Mouse (Mus musculus) urinary bladder, postnatal 14 days (tissue): ENCODE measurements around the gene Kif14.
"Not testable (repeated sequence)": the region's sequence is repeated elsewhere in the genome, so short reads cannot be mapped to it uniquely, and the experiment has no call there.

ENCODE experiments used
- DNase-seq: peaks from one replicate; pipeline ENCODE4 v3.0.0; 2021; ENCODE audit warnings: low spot score

Kif14 gene

DNA sequence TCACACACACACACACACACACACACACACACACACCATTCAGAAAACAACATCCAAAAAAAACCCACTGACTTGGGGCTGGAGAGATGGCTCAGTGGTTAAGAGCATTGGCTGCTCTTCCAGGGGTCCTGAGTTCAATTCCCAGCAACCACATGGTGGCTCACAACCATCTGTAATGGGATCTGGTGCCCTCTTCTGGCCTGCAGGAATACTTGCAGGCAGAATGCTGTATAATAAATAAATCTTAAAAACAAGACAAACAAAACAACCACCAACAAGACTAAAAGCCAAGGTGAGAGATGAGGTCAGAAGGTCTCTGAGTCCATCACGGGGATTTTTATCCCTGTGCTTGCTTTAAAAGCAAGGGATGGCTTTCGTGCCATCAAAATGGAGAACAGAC lies 90.5 kb downstream of the Kif14 start:
- not testable (repeated sequence) for DNase-seq

GRCm38 (mm10) chr1:136557436-136557835 lies 91.3 kb downstream of the Kif14 start:
- no peak for DNase-seq

DNA sequence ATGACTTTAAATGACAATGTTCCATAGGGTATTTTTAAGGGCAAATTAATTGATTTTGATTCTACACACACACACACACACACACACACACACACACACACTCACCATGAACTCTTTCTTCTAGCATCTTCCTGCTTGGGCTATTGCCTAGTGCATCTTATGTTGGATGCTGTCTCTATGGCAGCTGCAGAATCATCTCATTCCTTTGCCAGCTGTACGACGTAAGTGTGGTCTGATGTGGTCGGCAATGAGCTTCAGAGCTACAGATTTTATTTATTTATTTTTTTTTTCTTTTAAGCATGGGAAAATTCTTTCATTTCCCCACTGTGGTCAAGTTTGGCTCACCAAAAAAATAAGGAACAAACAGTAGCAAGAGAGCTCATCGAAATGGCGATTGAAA lies 92.6 kb downstream of the Kif14 start:
- no peak for DNase-seq

DNA sequence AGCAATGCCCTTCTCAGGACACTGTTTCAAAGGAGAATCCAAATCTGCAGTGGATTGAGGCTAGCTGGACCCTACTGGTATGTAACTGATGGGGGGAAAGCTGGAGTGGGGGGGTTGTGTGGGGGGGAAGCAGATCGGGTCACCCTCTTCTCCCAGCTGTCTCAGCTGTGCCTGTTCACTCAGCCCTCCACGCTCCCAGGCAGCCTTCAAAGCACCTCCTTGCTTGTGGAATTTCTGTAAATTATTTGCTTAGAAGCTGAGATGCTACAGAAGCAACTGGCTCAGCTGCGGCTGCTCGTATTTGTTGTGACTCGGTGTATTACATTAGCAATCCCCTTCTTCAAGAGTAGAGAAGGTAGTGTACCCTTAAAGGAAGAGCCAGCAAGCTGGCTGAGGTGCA lies 93.1 kb downstream of the Kif14 start:
- DNase-seq, result no peak

DNA sequence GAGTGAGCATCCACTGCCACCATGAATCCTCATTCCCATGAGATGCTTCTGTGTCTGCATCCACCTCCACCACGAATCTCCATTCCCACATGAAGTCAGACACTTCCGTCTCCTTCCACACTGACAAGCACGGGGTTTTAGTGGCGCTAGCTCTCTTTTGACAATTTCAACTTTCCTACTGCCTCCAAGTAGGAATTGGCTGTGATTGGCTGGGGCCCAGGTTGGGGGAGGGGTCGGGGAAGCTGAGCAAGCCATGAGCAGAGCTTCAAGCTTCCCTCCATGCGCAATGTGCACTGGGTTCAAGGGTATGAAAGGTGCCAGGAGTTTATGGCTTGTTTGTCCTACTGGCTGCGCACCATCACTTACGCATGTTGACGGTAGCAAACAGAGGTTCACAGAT lies 93.6 kb downstream of the Kif14 start:
- DNase-seq, result no peak

DNA sequence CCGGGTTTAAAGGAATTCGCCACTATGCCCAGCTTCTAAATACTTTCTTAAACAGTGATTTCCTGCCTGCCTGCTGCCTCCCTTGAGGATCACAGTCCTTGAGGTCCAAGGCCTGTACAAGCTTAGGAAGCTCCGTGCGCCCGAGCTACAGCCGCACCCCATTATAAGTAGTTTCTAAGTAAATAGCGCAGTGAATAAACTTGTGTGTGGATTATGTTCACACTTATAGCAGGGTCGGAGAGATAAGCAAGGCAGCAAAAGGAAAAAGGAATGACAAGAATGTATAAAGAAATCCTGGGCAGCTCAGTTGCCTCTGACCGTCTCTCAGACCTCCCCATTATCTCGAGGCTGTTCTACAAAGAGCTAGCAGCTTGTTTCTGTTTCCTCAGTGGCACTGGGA lies 95.7 kb downstream of the Kif14 start:
- no peak for DNase-seq

- DNase-seq, result no peak
Measured at GRCm38 (mm10) chr1:136563149-136563548, 97.0 kb downstream of the Kif14 start.

DNA sequence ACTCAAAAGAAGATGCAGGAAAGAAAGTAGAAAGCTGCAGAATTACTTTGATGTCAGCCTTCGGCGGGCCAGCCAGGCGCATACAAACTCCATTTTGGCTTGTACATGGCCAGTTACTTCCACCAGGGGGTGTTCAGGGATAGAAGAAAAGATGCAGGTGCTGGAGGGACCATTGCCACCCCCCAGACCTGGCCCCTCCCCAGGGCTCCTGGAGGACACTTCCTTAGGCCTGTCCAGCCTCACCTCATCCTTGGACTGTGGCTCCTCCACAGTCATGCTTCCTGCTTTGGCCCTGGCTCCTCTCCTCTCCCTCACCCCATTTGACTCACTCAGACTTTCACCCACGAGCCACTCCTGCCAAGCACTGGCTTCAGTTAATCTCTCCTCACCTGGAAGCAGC lies 98.8 kb downstream of the Kif14 start:
- DNase-seq, result no peak

DNA sequence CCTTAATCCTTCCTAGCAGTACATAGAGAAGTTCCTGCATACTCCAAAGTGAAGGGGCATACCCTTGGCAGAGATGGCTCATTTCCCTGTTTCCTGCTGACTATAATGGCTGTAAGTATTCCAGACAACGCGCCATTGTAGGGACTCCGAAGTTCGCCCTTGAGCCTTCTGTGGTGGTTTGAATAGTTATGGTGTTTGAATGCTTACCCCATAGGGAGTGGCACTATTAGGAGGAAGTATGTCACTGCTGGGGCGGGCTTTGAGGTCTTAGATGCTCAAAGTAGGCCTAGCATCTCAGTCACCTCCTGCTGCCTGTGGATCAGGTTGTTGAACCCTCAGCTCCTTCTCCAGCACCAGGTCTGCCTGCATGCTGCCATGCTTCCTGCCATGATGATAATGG lies 100.2 kb downstream of the Kif14 start:
- DNase-seq, result no peak

DNA sequence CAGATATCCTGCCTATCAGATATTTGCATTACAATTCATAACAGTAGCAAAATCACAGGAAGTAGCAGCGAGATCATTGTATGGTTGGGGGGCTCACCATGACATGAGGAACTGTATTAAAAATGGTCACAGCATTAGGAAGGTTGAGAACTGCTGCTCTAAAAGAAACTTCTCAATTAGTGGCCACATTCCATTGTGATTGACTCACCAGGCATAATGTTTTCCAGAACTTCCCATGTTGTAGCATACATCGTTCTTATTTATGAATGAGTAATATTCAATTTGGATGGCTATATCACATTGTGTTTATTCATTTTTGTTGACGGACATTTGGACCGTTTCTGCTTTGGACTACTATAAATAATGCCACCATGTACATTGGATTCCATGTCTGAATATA lies 101.5 kb downstream of the Kif14 start:
- no peak for DNase-seq

DNA sequence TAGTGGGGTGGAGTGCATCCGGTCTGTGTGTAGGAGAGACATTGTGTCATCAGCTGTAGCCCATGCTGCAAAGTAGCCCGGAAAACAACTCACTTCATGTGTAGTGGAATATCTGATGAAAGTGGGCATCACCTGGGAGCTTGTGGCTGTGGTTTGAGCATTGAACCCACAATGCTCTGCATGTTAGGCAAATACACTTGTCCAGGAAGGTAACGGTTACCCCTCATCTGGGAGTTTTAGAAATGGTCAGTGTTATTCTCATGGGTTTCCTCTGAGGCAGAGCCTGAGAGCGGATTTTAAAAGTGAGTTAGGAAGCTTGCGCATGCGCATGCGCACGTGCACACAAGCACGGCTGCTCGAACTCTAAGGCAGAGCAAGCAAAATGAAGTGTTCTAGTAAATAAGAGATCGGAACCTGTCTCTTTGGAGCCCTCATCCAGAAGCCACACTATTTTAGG lies 102.6 kb downstream of the Kif14 start:
- DNase-seq, result no peak

DNA sequence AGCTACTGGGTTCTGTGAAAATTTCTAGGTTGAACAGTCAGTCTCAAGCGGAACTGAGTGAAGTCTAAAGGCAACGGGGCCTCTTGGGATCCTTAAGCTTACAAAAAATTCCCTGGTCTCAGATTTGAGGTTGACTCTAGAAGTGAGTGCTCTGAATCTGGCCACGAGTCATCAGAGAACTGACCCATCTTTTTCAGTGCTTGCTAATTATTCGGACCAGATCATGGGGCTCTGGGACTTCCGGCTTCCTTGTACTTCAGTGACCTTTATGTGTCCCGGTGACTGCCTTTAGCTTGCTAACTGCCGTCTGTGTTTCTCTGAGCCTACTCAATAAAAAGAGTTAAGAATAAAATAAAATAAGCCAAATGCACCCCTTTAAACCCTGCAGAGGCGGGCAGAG lies 103.1 kb downstream of the Kif14 start:
- no peak for DNase-seq

DNA sequence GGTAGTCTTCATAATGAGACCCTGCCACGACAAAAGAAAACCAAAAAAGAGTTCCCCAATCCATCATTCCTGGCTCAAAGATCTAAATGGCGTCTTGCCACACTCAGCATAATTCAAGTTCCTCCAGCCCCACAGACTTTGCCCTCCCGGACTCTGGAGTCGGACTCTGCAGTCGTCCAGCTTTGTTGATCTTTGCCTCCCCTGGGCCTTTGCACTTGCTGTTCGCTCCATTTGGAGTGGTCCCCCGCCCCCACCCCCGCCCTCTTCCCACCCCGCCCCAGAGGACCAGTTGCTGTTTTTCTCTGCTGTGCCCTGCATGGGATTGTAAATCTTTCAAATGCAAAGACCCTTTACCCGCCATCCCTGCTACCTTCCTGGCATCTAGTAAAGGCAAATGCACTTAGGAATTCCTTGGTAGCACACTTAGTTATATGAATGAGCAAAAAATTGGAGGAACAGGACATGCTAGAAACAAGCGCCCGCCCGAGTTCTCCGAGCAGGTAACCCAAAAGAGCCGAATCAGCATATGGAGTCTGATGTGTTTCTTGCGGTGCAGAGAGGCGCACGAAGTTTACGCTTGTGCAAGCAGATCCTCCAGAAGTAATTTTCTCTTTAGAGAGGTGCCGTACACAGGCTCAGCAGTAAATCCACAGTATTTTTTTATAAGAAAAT lies 103.6 kb downstream of the Kif14 start:
- no peak for DNase-seq

DNA sequence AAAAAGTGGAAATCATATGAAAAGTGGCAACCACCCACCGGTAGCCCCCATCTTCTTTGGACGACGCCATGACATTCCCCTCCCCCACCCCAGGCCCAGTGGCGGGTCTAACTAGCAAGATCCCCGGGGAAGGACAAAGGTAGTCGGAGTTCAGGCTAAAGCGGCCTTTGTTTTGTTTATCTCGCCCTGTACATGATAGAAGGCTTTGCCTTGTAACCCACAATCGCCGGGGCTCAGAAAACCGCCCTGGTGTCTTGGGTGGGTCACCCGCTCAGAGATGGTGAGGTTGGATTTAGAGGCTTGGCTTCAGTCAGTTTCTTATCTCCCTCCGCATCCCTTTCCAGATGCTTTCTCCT lies 104.1 kb downstream of the Kif14 start:
- no peak for DNase-seq

DNA sequence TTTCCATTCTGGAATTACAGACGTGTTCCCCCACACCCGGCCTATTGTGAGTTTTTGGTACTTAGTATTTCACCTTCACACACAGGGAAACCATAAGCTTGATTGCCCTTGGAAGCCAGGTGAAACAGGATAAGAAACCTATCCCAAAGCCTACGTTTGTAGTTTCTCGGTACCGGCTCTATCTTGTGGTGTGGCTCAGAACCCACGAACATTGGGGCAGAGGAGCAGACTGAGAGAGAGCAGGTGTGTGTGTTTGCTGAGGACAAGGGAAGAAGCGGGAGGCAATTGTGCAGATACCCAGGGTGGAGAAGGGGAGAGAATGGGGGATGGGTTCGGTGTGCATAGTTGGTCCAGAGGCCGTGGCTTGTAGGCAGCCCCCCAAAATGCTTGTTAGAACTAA lies 104.8 kb downstream of the Kif14 start:
- no peak for DNase-seq

GRCm38 (mm10) chr1:136571530-136571929 lies 105.4 kb downstream of the Kif14 start:
- DNase-seq, result no peak

GRCm38 (mm10) chr1:136577890-136578663 lies 111.9 kb downstream of the Kif14 start:
- DNase-seq, result no peak

DNA sequence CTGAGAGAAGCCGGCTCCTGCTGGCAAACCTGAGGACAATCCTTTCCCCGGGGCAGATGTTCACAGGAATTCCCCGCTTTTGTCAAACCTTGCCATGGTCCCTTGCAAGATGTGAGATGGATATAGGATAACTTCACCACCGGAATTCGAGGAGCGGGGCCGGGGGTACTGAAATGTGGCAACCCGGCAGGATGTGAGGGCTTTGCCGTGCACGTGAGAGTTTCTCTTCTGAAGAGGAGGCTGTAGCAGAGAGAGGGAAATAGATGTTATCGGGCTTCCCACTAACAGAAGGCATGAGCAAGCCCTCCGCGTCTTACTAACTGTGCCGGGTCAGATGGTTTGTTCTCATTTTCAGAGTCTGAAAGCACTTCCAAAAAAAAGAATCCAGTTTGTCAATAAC lies 113.2 kb downstream of the Kif14 start:
- no peak for DNase-seq

GRCm38 (mm10) chr1:136580266-136580665 lies 114.1 kb downstream of the Kif14 start:
- DNase-seq, result no peak
